Mouse (Mus musculus): ENCODE results near the gene Pgpep1l. TPM values are rescaled to one million over a fixed set of nuclear protein-coding genes. Genes with fewer than 3 reads are reported as not detected.

Pgpep1l gene
- polyA plus RNA-seq, 1 experiment, result 0.79 TPM

DNA sequence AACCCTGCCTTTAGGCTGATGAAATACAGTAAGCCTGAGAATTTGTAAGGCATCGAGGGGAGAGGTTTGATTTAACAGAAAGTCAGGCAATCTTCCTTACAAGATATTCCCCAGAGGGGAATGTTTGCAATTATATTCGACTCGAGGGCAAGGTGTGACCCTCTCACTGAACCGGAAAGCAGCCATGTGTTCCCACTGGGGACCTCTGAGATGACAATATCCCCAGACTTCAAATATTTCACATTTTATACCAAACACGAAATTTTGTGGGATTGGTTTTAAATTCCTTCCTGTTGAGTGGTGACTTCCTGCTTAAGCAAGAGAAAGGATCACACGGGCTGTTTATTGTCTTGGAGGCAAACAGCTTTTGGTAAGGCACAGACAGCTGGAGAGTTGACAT lies 2.7 kb upstream of the Pgpep1l start:
- Histone ChIP-seq H3K4me1 (ENCODE audit: control insufficient read depth, insufficient read depth, low read length) (peaks cover 2% of the 10 kb centered on the region), H3K27ac (ENCODE audit: insufficient read depth, low read length) (no peak overlapping the region), H3K4me3 (ENCODE audit: insufficient read depth, low read length) (no peak overlapping the region)
- TF ChIP-seq CTCF (IDR thresholded peaks at IDR 0.05; ENCODE audit: extremely low read depth, insufficient read depth, low read length) (no peak), POLR2A (IDR thresholded peaks at IDR 0.05; ENCODE audit: extremely low read depth, insufficient read depth, low read length) (no peak)

DNA sequence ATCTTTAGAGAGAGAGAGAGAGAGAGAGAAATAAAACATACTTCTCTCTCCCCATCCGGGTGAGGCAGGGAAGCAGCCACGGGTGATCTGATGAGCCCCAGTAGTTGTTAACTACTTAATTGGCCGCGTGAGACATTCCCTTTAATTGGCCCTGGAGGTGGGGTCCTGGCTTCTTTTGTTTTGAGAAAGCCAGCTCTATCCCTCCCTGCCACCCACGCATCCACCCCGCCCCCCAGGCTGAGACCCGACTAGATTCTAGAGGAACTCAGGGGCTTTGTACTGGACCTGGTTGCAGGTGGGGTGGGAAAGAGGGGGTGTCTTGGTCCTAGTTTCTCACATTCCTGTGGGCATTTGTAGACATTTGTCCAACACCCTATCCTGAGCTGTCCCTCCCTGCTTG lies 1.4 kb upstream of the Pgpep1l start:
- Histone ChIP-seq H3K4me1 (ENCODE audit: control insufficient read depth, insufficient read depth, low read length) (peaks cover 2% of the 10 kb centered on the region), H3K27ac (ENCODE audit: insufficient read depth, low read length) (no peak overlapping the region), H3K4me3 (ENCODE audit: insufficient read depth, low read length) (no peak overlapping the region)
- TF ChIP-seq CTCF (IDR thresholded peaks at IDR 0.05; ENCODE audit: extremely low read depth, insufficient read depth, low read length) (no peak), POLR2A (IDR thresholded peaks at IDR 0.05; ENCODE audit: extremely low read depth, insufficient read depth, low read length) (no peak)

DNA sequence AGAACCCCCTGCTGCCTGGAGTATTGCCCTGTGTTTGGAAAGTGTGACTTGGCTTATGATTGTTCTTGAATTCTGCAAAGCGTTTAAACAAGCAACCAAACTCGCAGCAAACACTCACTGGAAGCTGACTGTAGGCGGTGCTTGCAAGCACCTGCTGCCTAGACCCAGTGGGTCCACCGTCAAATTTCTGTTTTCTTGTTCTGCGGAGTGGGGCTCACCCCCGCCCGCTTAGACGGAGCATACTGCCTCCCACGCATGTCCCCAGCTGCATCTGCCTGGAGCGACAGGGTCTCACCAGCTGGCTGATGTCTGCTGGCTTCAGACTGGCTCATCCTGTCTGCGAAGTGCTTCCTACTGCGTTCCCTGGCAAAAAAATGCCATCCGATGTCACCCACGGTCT lies 498 bp upstream of the Pgpep1l start:
- Histone ChIP-seq H3K27ac (ENCODE audit: insufficient read depth, low read length) (no peak overlapping the region), H3K4me3 (ENCODE audit: insufficient read depth, low read length) (no peak overlapping the region), H3K4me1 (ENCODE audit: control insufficient read depth, insufficient read depth, low read length) (peaks cover 2% of the 10 kb centered on the region)
- TF ChIP-seq CTCF (IDR thresholded peaks at IDR 0.05; ENCODE audit: extremely low read depth, insufficient read depth, low read length), result no peak
- TF ChIP-seq POLR2A (IDR thresholded peaks at IDR 0.05; ENCODE audit: extremely low read depth, insufficient read depth, low read length), result no peak

DNA sequence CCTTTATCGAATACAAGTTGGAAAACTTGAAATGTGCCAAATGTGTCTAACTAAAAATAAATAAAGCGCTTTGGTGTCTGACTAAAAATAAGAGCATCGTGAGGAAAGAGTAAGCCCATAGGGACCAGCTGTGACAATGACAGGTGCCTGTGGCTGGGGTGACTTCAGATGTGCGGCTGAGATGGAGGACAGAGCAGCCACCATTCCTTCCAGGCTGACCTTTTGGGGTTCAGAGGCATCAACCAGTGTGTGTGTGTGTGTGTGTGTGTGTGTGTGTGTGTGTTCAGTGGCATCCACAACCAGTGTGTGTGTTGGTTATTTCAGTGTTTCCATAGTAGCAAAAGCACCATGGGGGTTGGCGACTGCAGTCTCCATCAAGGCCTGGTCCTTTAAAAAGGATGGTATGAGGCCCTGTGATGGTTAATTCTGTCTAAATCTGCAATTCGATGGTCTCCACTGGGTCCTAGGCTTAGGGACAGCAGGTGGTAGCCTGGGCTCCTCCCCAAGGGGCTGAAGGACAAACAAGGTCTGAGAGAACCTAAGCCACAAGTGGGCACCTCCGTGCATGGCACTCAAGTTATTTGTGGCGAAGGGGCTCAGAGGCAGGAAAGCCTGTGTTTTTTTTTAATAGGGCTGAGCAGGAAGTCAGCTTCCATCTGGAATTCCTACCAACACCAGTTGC lies 546 bp downstream of the Pgpep1l start:
- peaks cover 2% of the 10 kb centered on the region for H3K4me1 ChIP-seq (ENCODE audit: control insufficient read depth, insufficient read depth, low read length)
- H3K27ac ChIP-seq (ENCODE audit: insufficient read depth, low read length), result no peak overlapping the region
- H3K4me3 ChIP-seq (ENCODE audit: insufficient read depth, low read length), result no peak overlapping the region
- TF ChIP-seq POLR2A (IDR thresholded peaks at IDR 0.05; ENCODE audit: extremely low read depth, insufficient read depth, low read length) (no peak), CTCF (IDR thresholded peaks at IDR 0.05; ENCODE audit: extremely low read depth, insufficient read depth, low read length) (no peak)

DNA sequence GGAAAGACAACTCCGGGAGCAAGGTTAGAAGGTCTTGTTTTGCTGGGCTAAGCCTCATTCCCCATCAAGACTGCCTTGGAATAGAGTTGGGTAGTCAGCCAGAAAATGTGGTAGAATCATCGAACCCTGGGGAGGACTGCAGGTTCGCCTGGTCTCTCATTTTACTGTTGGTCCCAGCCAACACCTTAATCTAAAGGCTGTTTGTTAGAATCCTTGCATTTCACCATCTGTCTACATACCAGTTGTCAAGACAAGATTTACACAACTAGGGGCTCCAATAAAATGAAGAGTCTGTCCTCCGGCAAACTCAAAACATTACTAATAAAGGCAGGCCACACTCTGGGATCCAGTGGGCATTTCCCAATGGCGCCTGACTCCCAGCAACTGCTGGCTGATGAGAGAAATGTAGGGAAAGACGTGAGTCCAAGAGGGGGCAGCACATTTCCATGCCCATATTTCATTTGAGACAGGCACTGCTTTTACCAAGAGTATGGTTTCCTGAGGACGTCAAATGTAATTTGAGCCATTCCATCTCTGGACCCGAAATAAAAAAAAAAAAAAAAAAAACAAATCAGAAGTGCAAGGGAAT lies 1.3 kb downstream of the Pgpep1l start:
- H3K27ac ChIP-seq (ENCODE audit: insufficient read depth, low read length), result no peak overlapping the region
- no peak for TF ChIP-seq CTCF (IDR thresholded peaks at IDR 0.05; ENCODE audit: extremely low read depth, insufficient read depth, low read length)
- TF ChIP-seq POLR2A (IDR thresholded peaks at IDR 0.05; ENCODE audit: extremely low read depth, insufficient read depth, low read length), result no peak
- peaks cover 2% of the 10 kb centered on the region for H3K4me1 ChIP-seq (ENCODE audit: control insufficient read depth, insufficient read depth, low read length)
- no peak overlapping the region for H3K4me3 ChIP-seq (ENCODE audit: insufficient read depth, low read length)

DNA sequence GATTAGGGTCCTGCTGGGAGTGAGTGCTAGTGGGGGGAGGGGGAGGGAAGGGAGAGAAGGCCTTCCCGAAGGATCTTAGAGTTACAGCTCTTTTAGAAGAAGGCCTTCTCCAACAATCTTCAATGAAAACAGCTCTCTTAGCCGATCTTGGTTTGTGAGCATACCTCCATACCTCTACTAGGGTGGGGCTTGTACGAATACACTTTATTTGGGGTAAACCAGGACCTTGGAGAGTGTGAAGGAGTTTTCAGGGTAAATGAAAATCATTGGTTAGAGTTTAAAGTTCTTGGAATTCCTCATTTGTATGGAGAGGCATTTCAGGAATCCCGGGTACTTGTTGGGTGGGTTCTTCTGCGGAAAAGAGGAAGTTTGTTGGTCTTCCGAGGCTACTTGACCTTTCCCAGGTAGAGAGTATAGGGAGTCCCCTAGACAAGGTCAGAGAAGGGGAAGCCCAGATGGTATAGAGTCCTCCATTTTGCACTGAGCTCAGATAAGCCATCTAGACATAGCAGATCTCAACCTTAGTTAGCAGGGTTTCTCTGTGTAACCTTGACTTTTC lies 4.4 kb downstream of the Pgpep1l start:
- no peak for TF ChIP-seq CTCF (IDR thresholded peaks at IDR 0.05; ENCODE audit: extremely low read depth, insufficient read depth, low read length)
- no peak for TF ChIP-seq POLR2A (IDR thresholded peaks at IDR 0.05; ENCODE audit: extremely low read depth, insufficient read depth, low read length)
- peaks cover 4% of the 10 kb centered on the region for H3K4me1 ChIP-seq (ENCODE audit: control insufficient read depth, insufficient read depth, low read length)
- H3K27ac ChIP-seq (ENCODE audit: insufficient read depth, low read length), result no peak overlapping the region
- H3K4me3 ChIP-seq (ENCODE audit: insufficient read depth, low read length), result no peak overlapping the region

DNA sequence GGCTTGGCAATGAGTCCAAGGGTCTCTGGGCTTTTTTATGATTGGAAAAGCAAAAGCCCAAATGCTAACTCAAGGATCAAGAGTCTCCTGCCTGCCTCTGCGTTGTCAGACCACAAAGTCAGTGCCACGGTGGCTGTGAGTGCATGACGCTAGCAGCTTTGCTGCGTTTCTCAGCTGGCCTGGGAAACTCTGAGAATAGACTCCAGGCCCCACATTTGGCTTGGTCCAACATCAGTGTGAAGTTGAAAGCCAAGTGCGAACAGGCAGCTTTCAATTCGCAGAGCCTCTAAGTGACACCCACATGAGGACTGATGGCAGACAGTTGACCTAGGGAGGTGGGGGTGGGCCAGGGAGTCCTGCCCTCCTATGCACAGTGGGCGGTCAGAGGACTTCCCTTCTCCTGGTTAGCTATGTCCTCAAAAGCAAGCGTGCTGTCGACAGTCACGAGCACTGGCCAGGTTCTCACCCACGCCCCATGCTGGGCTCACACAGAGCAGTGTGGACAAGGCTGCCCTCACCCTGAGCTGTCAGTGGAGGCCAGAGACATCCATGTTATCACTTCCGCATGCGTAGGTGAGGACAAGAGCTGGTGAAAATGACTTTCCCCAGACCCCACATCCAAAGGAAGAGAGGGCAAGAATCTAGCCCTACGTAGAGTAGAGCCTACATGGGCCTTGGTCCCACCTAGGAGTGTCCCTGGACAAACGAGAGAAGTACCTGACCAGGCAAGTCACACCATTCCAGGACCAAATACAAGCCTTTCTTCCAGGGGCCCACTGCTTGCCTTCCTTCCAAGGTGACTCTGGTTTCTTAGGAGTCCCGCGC lies 5.5 kb downstream of the Pgpep1l start:
- Histone ChIP-seq H3K4me3 (ENCODE audit: insufficient read depth, low read length) (no peak overlapping the region), H3K4me1 (ENCODE audit: control insufficient read depth, insufficient read depth, low read length) (peaks cover 4% of the 10 kb centered on the region), H3K27ac (ENCODE audit: insufficient read depth, low read length) (no peak overlapping the region)
- TF ChIP-seq POLR2A (IDR thresholded peaks at IDR 0.05; ENCODE audit: extremely low read depth, insufficient read depth, low read length) (no peak), CTCF (IDR thresholded peaks at IDR 0.05; ENCODE audit: extremely low read depth, insufficient read depth, low read length) (no peak)

DNA sequence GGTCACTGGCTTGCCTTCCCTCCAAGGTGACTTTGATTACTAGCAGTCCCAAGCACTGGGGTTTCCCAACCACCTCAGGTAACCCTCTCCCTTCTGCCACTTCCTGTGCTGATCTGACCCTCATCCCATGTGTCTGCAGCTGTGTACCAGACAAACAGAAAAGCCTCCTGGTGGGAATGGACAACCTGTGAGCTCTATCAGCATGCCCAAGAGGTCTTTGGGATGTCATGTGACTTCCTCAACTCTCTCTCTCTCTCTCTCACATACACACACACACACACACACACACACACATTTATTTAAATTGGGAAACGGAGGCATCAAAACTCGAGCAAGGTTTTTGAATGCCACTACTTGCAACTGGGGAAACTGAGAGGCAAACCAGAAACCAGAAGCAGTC lies 6.3 kb downstream of the Pgpep1l start:
- TF ChIP-seq CTCF (IDR thresholded peaks at IDR 0.05; ENCODE audit: extremely low read depth, insufficient read depth, low read length), result no peak
- TF ChIP-seq POLR2A (IDR thresholded peaks at IDR 0.05; ENCODE audit: extremely low read depth, insufficient read depth, low read length), result no peak
- H3K4me1 ChIP-seq (ENCODE audit: control insufficient read depth, insufficient read depth, low read length), result peaks cover 2% of the 10 kb centered on the region; the same call in 1 of the 2 replicates

DNA sequence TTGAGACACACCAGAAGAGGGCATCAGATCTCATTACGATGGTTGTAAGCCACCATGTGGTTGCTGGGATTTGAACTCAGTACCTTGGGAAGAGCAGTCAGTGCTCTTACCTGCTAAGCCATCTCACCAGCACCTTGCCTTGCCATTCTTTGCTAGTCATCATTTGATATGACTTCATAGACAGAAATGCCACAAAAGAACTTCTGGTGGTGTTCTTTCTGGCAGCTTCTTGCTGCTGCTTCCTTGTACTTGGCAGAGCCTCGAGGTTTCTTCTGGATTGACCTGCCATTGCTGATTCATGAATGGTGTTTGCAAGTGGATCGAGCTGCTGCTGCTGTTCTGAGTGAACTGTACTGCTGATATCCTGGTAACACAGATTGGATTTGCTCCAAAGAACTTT lies 13.1 kb downstream of the Pgpep1l start:
- TF ChIP-seq POLR2A (IDR thresholded peaks at IDR 0.05; ENCODE audit: extremely low read depth, insufficient read depth, low read length) (no peak), CTCF (IDR thresholded peaks at IDR 0.05; ENCODE audit: extremely low read depth, insufficient read depth, low read length) (no peak)
- Histone ChIP-seq H3K4me1 (ENCODE audit: control insufficient read depth, insufficient read depth, low read length) (no peaks in the 10 kb centered on the region), H3K27ac (ENCODE audit: insufficient read depth, low read length) (no peak overlapping the region), H3K4me3 (ENCODE audit: insufficient read depth, low read length) (no peak overlapping the region)

More for the DNA sequence above, 6.3 kb downstream of the Pgpep1l start:
- H3K4me3 ChIP-seq (ENCODE audit: insufficient read depth, low read length), result no peak overlapping the region
- no peak overlapping the region for H3K27ac ChIP-seq (ENCODE audit: insufficient read depth, low read length)

All from cortical plate, adult 2 months (tissue).